Mouse (Mus musculus) adrenal gland, postnatal 10 days (tissue): Measurements from ENCODE around the gene Adrb1. TPM values are rescaled to one million over a fixed set of nuclear protein-coding genes. Genes with fewer than 3 reads are reported as not detected.

ENCODE experiments used
- total RNA-seq, 2 experiments: library from RNA; stranded (reverse); gene quantifications; 2 replicates each; pipeline ENCODE4 v1.2.3; 2021

The Adrb1 gene
- total RNA-seq, 2 experiments from 2014 or later, result 7.2 to 7.4 TPM

Other genes with a start within 250 kb of the Adrb1 start
- 10 to 100 TPM; 12.4 to 13.7 TPM for gene Dclre1a, start 174.0 kb upstream of the Adrb1 start, total RNA-seq
- 10 to 100 TPM; 16.1 to 19.1 TPM for gene Nhlrc2, start 173.9 kb upstream of the Adrb1 start, total RNA-seq
- gene Ccdc186, start 100.0 kb downstream of the Adrb1 start, total RNA-seq, result 10 to 100 TPM; 19.9 to 20.0 TPM
- under 1 TPM in 1 of 2 experiments, not detected in 1; 0.12 TPM for gene Tdrd1, start 104.0 kb downstream of the Adrb1 start, total RNA-seq
- gene Vwa2, start 152.1 kb downstream of the Adrb1 start, total RNA-seq, result not detected